Comparison of ENCODE assay signal across 17 mouse cellular contexts in the genomic region with DNA sequence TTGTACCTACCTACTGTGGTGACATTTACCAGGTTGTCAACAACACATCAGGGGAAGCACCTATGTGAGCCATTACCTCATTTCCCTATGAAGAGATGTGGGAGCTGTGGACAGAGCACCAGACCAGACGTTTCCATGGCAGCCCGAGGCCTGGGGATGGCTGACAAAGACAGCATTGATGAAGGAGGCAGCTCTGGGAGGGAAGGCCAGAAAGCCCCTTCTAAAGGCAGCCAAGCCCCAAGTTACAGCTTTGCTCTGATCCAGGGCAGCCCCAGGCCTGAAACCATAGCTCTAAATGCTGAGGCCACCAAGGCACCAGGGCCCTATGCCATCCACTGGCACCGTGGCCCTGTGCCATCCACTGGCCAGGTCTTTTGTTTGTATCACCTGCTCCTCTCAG.
DNase-seq lines count a peak whose midpoint lies in the region; ATAC-seq and TF ChIP-seq lines count a peak whose summit lies in the region.
"Had no signal": no experiment of that assay in that cellular context is flagged by ENCODE, and none has a peak within 500 bp of the region (broad histone marks: within the 10 kb centered on the region; RNA-seq: fewer than 3 reads in every experiment).

No protein-coding gene starts in this region.

- peaks cover 19% of the 10 kb centered on the region for H3K4me1 ChIP-seq in neural tube, embryonic 11.5 days (ENCODE audit: control insufficient read depth, insufficient read depth, low read length)
- peaks cover 12% of the 10 kb centered on the region; the same call in 1 of the 2 replicates for H3K4me1 ChIP-seq in forebrain, postnatal 0 days (ENCODE audit: insufficient read depth)
- H3K4me1 ChIP-seq in limb, embryonic 13.5 days, result peaks cover 20% of the 10 kb centered on the region
- H3K4me1 ChIP-seq in neural tube, embryonic 14.5 days (ENCODE audit: control insufficient read depth, insufficient read depth, low read length), result peaks cover 13% of the 10 kb centered on the region; the same call in 1 of the 2 replicates
- no peaks in the 10 kb centered on the region for H3K4me1 ChIP-seq in liver, embryonic 11.5 days (replicated peaks; ENCODE audit: control insufficient read depth, insufficient read depth, low read length)
- H3K4me1 ChIP-seq: liver, embryonic 15.5 days had no signal

- WGBS in neural tube, embryonic 11.5 days, result 44% methylated on average over 3 of the region's 3 CpGs
- WGBS in forebrain, postnatal 0 days, result 13% methylated on average over 3 of the region's 3 CpGs
- WGBS in limb, embryonic 13.5 days, result 59% methylated on average over 3 of the region's 3 CpGs
- 14% methylated on average over 3 of the region's 3 CpGs for WGBS in neural tube, embryonic 14.5 days
- WGBS in liver, embryonic 11.5 days, result 63% methylated on average over 3 of the region's 3 CpGs

- DNase-seq in neural tube, embryonic 11.5 days (ENCODE audit: low spot score), result peak; percentile 51
- no peak for DNase-seq in neural tube, embryonic 10.5 days (ENCODE audit: extremely low spot score, low spot score)
- peak; percentile 27 for DNase-seq in forebrain, postnatal 0 days
- DNase-seq in liver, embryonic 11.5 days (ENCODE audit: low spot score), result no peak
- no peak for DNase-seq in testis, postnatal 14 days (ENCODE audit: low spot score)
- DNase-seq: adrenal gland, postnatal 25 days; gastrocnemius, postnatal 10 days; kidney, postnatal 4 days; thymus, postnatal 25 days had no signal

- no peaks in the 10 kb centered on the region for H3K36me3 ChIP-seq in neural tube, embryonic 11.5 days (ENCODE audit: control insufficient read depth, insufficient read depth, low read length)
- no peaks in the 10 kb centered on the region for H3K36me3 ChIP-seq in forebrain, postnatal 0 days (ENCODE audit: insufficient read depth)
- no peaks in the 10 kb centered on the region for H3K36me3 ChIP-seq in limb, embryonic 13.5 days
- H3K36me3 ChIP-seq in neural tube, embryonic 14.5 days (ENCODE audit: control insufficient read depth, insufficient read depth, low read length), result no peaks in the 10 kb centered on the region
- H3K36me3 ChIP-seq in liver, embryonic 11.5 days (ENCODE audit: control insufficient read depth, insufficient read depth, low read length), result no peaks in the 10 kb centered on the region
- H3K36me3 ChIP-seq: G1E; liver, embryonic 15.5 days had no signal

- H3K4me3 ChIP-seq in neural tube, embryonic 11.5 days (ENCODE audit: low read depth, low read length), result no peak overlapping the region
- no peak overlapping the region for H3K4me3 ChIP-seq in forebrain, postnatal 0 days (ENCODE audit: low read depth, low read length)
- H3K4me3 ChIP-seq in limb, embryonic 13.5 days, result no peak overlapping the region
- no peak overlapping the region for H3K4me3 ChIP-seq in neural tube, embryonic 14.5 days (ENCODE audit: low read depth, low read length)
- no peak overlapping the region for H3K4me3 ChIP-seq in liver, embryonic 11.5 days (ENCODE audit: low read depth, low read length)
- H3K4me3 ChIP-seq: left cerebral cortex, adult 2 months; liver, embryonic 15.5 days had no signal

- ATAC-seq in neural tube, embryonic 11.5 days (ENCODE audit: insufficient read depth, low FRiP score, low TSS enrichment), result no peak
- peak; percentile 73 for ATAC-seq in forebrain, postnatal 0 days
- peak; percentile 42 for ATAC-seq in limb, embryonic 13.5 days (ENCODE audit: low FRiP score, low read depth)
- peak; percentile 58; the same call in 1 of the 2 replicates for ATAC-seq in neural tube, embryonic 14.5 days (ENCODE audit: low read depth)
- no peak for ATAC-seq in liver, embryonic 11.5 days (replicated peaks; ENCODE audit: low FRiP score)
- no peak for ATAC-seq in frontal cortex, adult (ENCODE audit: low TSS enrichment)
- ATAC-seq: intestine, embryonic 16.5 days had no signal

- H3K27ac ChIP-seq in neural tube, embryonic 11.5 days (ENCODE audit: low read depth, low read length), result no peak overlapping the region
- H3K27ac ChIP-seq in forebrain, postnatal 0 days (ENCODE audit: low read depth, low read length), result 0 out of 2 replicates have a peak overlapping the region, but pooled peaks have one; percentile 9
- H3K27ac ChIP-seq in limb, embryonic 13.5 days, result no peak overlapping the region
- no peak overlapping the region for H3K27ac ChIP-seq in neural tube, embryonic 14.5 days (ENCODE audit: low read depth, low read length)
- no peak overlapping the region for H3K27ac ChIP-seq in liver, embryonic 11.5 days (ENCODE audit: low read depth, low read length)
- H3K27ac ChIP-seq: left cerebral cortex, adult 2 months; liver, embryonic 15.5 days; macrophage had no signal

- no peaks in the 10 kb centered on the region for H3K27me3 ChIP-seq in neural tube, embryonic 11.5 days (ENCODE audit: control insufficient read depth, insufficient read depth, low read length)
- no peaks in the 10 kb centered on the region for H3K27me3 ChIP-seq in forebrain, postnatal 0 days (ENCODE audit: insufficient read depth, low read length)
- no peaks in the 10 kb centered on the region for H3K27me3 ChIP-seq in limb, embryonic 13.5 days
- H3K27me3 ChIP-seq in neural tube, embryonic 14.5 days (ENCODE audit: control insufficient read depth, insufficient read depth, low read length), result no peaks in the 10 kb centered on the region
- H3K27me3 ChIP-seq in liver, embryonic 11.5 days (replicated peaks; ENCODE audit: control insufficient read depth, insufficient read depth, low read length), result no peaks in the 10 kb centered on the region; the same call in 1 of the 2 replicates

- no peak overlapping the region for H3K9ac ChIP-seq in neural tube, embryonic 11.5 days (ENCODE audit: low read length)
- no peak overlapping the region for H3K9ac ChIP-seq in forebrain, postnatal 0 days
- no peak overlapping the region for H3K9ac ChIP-seq in limb, embryonic 13.5 days
- no peak overlapping the region for H3K9ac ChIP-seq in neural tube, embryonic 14.5 days (replicated peaks; ENCODE audit: low read depth, low read length)
- no peak overlapping the region for H3K9ac ChIP-seq in liver, embryonic 11.5 days (ENCODE audit: low read depth, low read length)
- H3K9ac ChIP-seq: liver, embryonic 15.5 days had no signal

- H3K9me3 ChIP-seq in neural tube, embryonic 11.5 days (ENCODE audit: control insufficient read depth, low read length), result no peaks in the 10 kb centered on the region
- H3K9me3 ChIP-seq in forebrain, postnatal 0 days (ENCODE audit: low read length), result no peaks in the 10 kb centered on the region
- H3K9me3 ChIP-seq in limb, embryonic 13.5 days, result no peaks in the 10 kb centered on the region
- H3K9me3 ChIP-seq in neural tube, embryonic 14.5 days (ENCODE audit: control insufficient read depth, low read length), result no peaks in the 10 kb centered on the region
- H3K9me3 ChIP-seq in liver, embryonic 11.5 days (ENCODE audit: control insufficient read depth, low read length), result no peaks in the 10 kb centered on the region
- H3K9me3 ChIP-seq: G1E; liver, embryonic 15.5 days had no signal

- H3K4me2 ChIP-seq in neural tube, embryonic 11.5 days (ENCODE audit: low read depth), result no peak overlapping the region
- H3K4me2 ChIP-seq in forebrain, postnatal 0 days (ENCODE audit: low read depth), result no peak overlapping the region
- H3K4me2 ChIP-seq in limb, embryonic 13.5 days (replicated peaks), result no peak overlapping the region
- no peak overlapping the region for H3K4me2 ChIP-seq in neural tube, embryonic 14.5 days (ENCODE audit: low read depth, low read length)
- H3K4me2 ChIP-seq in liver, embryonic 11.5 days, result no peak overlapping the region
- H3K4me2 ChIP-seq: liver, embryonic 15.5 days had no signal

- TF ChIP-seq CTCF in forebrain, postnatal 0 days (IDR thresholded peaks at IDR 0.05; ENCODE audit: low read depth), result no peak

Comparison
In these comparisons a context has a peak if more than half of its experiments do, and no peak if none do; other contexts are left out.
1. ATAC-seq: peak in forebrain, postnatal 0 days (single experiment), limb, embryonic 13.5 days (single experiment) and neural tube, embryonic 14.5 days (single experiment); none in neural tube, embryonic 11.5 days (single experiment), liver, embryonic 11.5 days (single experiment) and frontal cortex, adult (single experiment).
2. DNase-seq: peak in neural tube, embryonic 11.5 days (single experiment) and forebrain, postnatal 0 days (single experiment); none in neural tube, embryonic 10.5 days (single experiment), liver, embryonic 11.5 days (single experiment) and testis, postnatal 14 days (single experiment).